Mouse (Mus musculus) kidney, embryonic 16.5 days (tissue): ENCODE measurements around the gene Zfp459. TPM values are rescaled to one million over a fixed set of nuclear protein-coding genes. Genes with fewer than 3 reads are reported as not detected.
"Not testable (repeated sequence)": the region's sequence is repeated elsewhere in the genome, so short reads cannot be mapped to it uniquely, and the experiment has no call there.

Experiments
- ATAC-seq: fragments of 200-750 bp; cut with Nextera tagmentation; 2 replicates; pipeline ENCODE4 v1.8.0; 2017; ENCODE audit warnings: moderate TSS enrichment; ENCODE audit not compliant: low FRiP score, low TSS enrichment
- H3K27ac ChIP-seq: fragments of 300-500 bp; sonication (generic); 2 replicates; pipeline ENCODE4 v1.5.1; 2014; ENCODE audit warnings: low read length
- H3K27me3 ChIP-seq: fragments of 300-500 bp; sonication (generic); 2 replicates; pipeline ENCODE4 v1.6.1; 2014; ENCODE audit warnings: low read length, control low read depth, mixed read lengths; ENCODE audit not compliant: insufficient read depth
- H3K36me3 ChIP-seq: fragments of 300-500 bp; sonication (generic); 2 replicates; pipeline ENCODE4 v1.6.1; 2014; ENCODE audit warnings: low read length, control low read depth, mixed read lengths; ENCODE audit not compliant: insufficient read depth
- H3K4me1 ChIP-seq: fragments of 300-500 bp; sonication (generic); 2 replicates; pipeline ENCODE4 v1.6.1; 2014; ENCODE audit warnings: low read length, control low read depth, mixed read lengths; ENCODE audit not compliant: insufficient read depth
- H3K4me2 ChIP-seq: fragments of 300-500 bp; sonication (generic); replicated peaks from 2 replicates; pipeline ENCODE4 v1.6.1; 2014; ENCODE audit warnings: low read depth, low read length
- H3K4me3 ChIP-seq: fragments of 300-500 bp; sonication (generic); 2 replicates; pipeline ENCODE4 v1.5.1; 2014; ENCODE audit warnings: mild to moderate bottlenecking, low read length
- H3K9ac ChIP-seq: fragments of 300-500 bp; sonication (generic); replicated peaks from 2 replicates; pipeline ENCODE4 v1.6.1; 2014; ENCODE audit warnings: low read length
- H3K9me3 ChIP-seq: fragments of 300-500 bp; sonication (generic); 2 replicates; pipeline ENCODE4 v1.6.1; 2016; ENCODE audit warnings: low read length, control low read depth
- WGBS: fragments of 180-500 bp; shearing (Covaris S2); extraction: QIAGEN DNeasy Blood & Tissue Kit; methylation state at CpG from one replicate; pipeline ENCODE4 v1.1.7; 2014; 5-methylcytosine and 5-hydroxymethylcytosine counted together
- polyA plus RNA-seq: library from polyadenylated mRNA; unstranded; fragments of >200 nt; fragmentation: Nextera tagmentation; extraction: Ambion mirVana; gene quantifications from 2 replicates; pipeline ENCODE4 v1.2.1, GENCODE M21; 2015

Gene Zfp459
- polyA plus RNA-seq, 1 experiment from 2014 or later: 1.1 TPM

DNA sequence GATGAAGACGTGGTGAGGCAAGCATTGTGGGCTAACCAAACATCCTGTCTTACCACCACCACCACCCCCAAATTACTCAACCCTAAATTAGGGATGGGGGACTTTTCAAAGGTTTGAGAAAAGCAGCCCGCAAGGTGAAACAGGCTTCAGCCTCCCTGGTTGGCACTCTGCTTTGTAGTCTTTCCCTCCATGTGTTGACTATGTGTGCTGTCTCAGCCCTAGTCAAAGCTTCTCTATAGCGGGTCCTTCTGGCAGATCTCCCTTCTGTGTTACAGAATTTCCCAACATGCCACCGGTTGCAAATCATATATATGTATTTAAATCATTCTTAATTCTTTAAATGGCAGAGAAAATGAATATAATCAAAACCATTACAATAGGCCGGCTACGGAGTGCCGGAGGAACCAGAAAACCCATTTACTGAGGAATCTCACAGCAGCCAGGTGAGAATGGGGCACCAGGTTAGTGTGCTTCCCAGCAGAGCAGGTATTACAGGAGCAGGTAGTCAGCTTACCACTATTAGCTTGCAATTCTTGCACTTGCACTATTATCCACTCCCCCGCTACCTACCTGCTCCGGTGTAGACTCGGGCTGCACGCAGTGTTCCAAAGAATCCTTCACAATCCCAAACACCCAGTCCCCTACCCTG is 536 bp downstream of the Zfp459 start:
- no peak; the same call in 1 of the 2 replicates for ATAC-seq
- Histone ChIP-seq H3K9me3 (no peaks in the 10 kb centered on the region), H3K27ac (no peak overlapping the region), H3K4me2 (peak overlapping the region; percentile 65), H3K36me3 (no peaks in the 10 kb centered on the region), H3K27me3 (no peaks in the 10 kb centered on the region), H3K9ac (peak overlapping the region; percentile 67), H3K4me1 (no peaks in the 10 kb centered on the region), H3K4me3 (peak overlapping the region; percentile 63)
- 35% methylated on average over 11 of the region's 11 CpGs for WGBS

DNA sequence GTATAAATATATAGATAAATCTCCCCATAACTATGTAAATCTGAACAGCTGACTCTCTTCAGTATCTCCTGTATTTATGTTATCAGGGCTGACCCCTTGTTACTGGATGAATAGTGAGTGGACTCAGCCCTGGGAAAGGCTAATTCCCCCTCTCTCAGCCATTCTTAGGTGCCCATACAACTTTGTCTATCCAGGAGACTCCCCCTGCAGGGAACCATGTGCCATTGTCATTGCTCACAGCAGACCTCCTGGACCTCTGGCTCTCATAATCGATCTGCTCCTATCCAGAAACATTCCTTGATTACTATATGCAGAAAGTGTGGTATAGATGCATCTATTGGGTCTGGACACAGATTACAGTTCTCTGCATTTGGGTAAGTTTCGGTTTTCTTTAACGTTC is 4.4 kb downstream of the Zfp459 start:
- no peak for ATAC-seq
- H3K36me3 ChIP-seq: no peaks in the 10 kb centered on the region
- no peaks in the 10 kb centered on the region for H3K9me3 ChIP-seq
- H3K4me2 ChIP-seq: no peak overlapping the region
- H3K27me3 ChIP-seq: no peaks in the 10 kb centered on the region
- no peak overlapping the region for H3K27ac ChIP-seq
- H3K4me1 ChIP-seq: no peaks in the 10 kb centered on the region
- no peak overlapping the region for H3K9ac ChIP-seq
- no peak overlapping the region for H3K4me3 ChIP-seq
- 90% methylated on average over 3 of the region's 3 CpGs for WGBS

GRCm38 (mm10) chr13:67415759-67416158 is 5.5 kb downstream of the Zfp459 start:
- Histone ChIP-seq H3K4me3 (no peak overlapping the region), H3K27me3 (no peaks in the 10 kb centered on the region), H3K9me3 (no peaks in the 10 kb centered on the region), H3K27ac (no peak overlapping the region), H3K36me3 (no peaks in the 10 kb centered on the region), H3K4me1 (no peaks in the 10 kb centered on the region), H3K4me2 (no peak overlapping the region), H3K9ac (no peak overlapping the region)
- 93% methylated on average over 6 of the region's 6 CpGs for WGBS
- no peak for ATAC-seq

- H3K4me1 ChIP-seq, H3K27me3 ChIP-seq, H3K36me3 ChIP-seq, H3K9ac ChIP-seq, H3K27ac ChIP-seq, H3K4me2 ChIP-seq, H3K9me3 ChIP-seq, H3K4me3 ChIP-seq: not testable (repeated sequence)
- peak; percentile 54; the same call in 1 of the 2 replicates for ATAC-seq
- 70% methylated on average over 3 of the region's 3 CpGs for WGBS
Observed at GRCm38 (mm10) chr13:67413634-67414033, 7.6 kb downstream of the Zfp459 start.

DNA sequence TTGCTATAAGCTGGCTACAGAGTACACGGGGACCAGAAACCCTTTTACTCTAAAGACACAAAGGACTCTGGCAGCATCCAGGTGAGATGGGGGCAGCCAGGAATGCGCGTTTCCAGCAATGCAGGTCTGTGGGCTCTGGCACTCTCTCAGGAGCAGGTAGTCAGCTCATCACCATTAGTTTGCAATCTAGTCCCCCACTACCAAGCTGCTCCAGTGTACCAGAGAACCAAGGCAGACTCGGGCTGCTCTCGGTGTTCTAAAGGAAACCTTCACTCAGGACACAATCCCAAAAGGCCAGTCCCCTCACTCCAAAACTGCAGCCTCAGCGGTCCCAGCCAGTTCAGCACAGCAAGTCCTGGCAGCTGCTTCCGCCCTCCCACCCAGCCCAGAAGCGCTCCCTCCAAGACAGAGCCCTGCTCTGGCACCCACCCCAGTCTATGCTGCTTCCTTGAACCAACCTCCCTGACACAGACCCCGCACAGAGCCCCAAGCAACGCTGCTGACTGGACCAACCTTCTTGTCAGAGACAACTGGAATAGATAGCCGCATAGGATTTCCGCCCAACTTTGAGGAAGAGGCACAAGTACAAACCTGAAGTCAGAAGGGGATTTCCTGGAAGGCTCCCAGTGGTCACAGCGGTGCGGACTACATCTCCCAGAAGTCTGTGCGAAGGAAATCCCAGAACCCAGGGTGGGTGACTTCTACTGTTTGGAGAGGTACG is 21.9 kb downstream of the Zfp459 start, which contains the start of gene Zfp429:
Gene Zfp429 (minus strand): TSS at position 637 of the 721 bp plus-strand sequence.
- Histone ChIP-seq H3K4me3 (peak within 1 kb of the TSS; percentile 71), H3K4me2 (peak within 1 kb of the TSS; percentile 53), H3K9ac (peak within 1 kb of the TSS; percentile 76)
- not testable (repeated sequence) for H3K27ac ChIP-seq, H3K27me3 ChIP-seq, H3K9me3 ChIP-seq, H3K4me1 ChIP-seq, H3K36me3 ChIP-seq
- WGBS: 2% methylated on average over 14 of the region's 16 CpGs
- ATAC-seq: peak; percentile 99

DNA sequence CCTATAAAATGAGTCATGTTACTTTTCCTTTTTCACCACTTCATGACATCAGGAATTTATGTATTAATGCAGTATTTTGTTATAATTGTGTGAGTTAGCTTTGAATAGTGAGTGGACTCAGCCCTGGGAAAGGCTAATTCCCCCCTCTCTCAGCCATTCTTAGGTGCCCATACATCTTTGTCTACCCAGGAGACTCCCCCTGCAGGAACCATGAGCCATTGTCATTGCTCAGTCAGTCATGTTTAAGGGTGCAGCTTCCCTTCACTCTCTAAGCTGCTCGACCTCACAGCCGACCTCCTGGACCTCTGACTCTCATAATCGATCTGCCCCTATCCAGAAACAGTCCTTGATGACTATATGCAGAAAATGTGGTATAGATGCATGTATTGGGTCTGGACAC is 45.0 kb downstream of the Zfp459 start:
- WGBS: 81% methylated on average over 3 of the region's 3 CpGs
- H3K9me3 ChIP-seq, ATAC-seq, H3K9ac ChIP-seq, H3K4me1 ChIP-seq, H3K36me3 ChIP-seq, H3K4me3 ChIP-seq, H3K27me3 ChIP-seq, H3K27ac ChIP-seq, H3K4me2 ChIP-seq: not testable (repeated sequence)

GRCm38 (mm10) chr13:67375050-67375911 is 45.9 kb downstream of the Zfp459 start, which contains the start of the genes Gm28041 and Zfp456:
TSS of gene Gm28041 (minus strand) at chr13:67375733.
TSS of gene Zfp456 (minus strand) at chr13:67375810.
- not testable (repeated sequence) for H3K27me3 ChIP-seq, H3K4me1 ChIP-seq, H3K27ac ChIP-seq, H3K36me3 ChIP-seq, H3K9me3 ChIP-seq
- ATAC-seq: peak; percentile 98
- Histone ChIP-seq H3K4me2 (peak within 1 kb of the TSS; percentile 52), H3K4me3 (peak within 1 kb of the TSS; percentile 52), H3K9ac (peak within 1 kb of the TSS; percentile 58)
- WGBS: 10% methylated on average over 13 of the region's 15 CpGs

GRCm38 (mm10) chr13:67360131-67360744 is 61.0 kb downstream of the Zfp459 start, which contains the start of the genes Gm28044 and Zfp953:
TSS of gene Gm28044 (minus strand) at chr13:67360536.
TSS of gene Zfp953 (minus strand) at chr13:67360605.
- under 1% methylated on average over 15 of the region's 15 CpGs for WGBS
- Histone ChIP-seq H3K4me2 (peak within 1 kb of the TSS; percentile 65), H3K9ac (peak within 1 kb of the TSS; percentile 79), H3K27me3 (no peaks in the 10 kb centered on the region), H3K27ac (peak within 1 kb of the TSS; percentile 66; the same call in 1 of the 2 replicates), H3K4me1 (peaks cover 3% of the 10 kb centered on the region; the same call in 1 of the 2 replicates), H3K4me3 (peak within 1 kb of the TSS; percentile 83), H3K9me3 (no peaks in the 10 kb centered on the region), H3K36me3 (no peaks in the 10 kb centered on the region)
- ATAC-seq: peak; percentile 93
